Mouse (Mus musculus) cortical plate, adult 2 months (tissue): ENCODE data around the gene Stx6.

Source experiments
- CTCF ChIP-seq: fragments of 200-500 bp; IDR thresholded peaks from 2 replicates; pipeline ENCODE4 v1.5.1; 2011; ENCODE audit warnings: mild to moderate bottlenecking, control low read depth, low read length; ENCODE audit not compliant: insufficient read depth; ENCODE audit errors: extremely low read depth
- POLR2A ChIP-seq: fragments of 200-500 bp; IDR thresholded peaks from 2 replicates; pipeline ENCODE4 v1.6.1; 2011; ENCODE audit warnings: mild to moderate bottlenecking, low read length, control low read depth; ENCODE audit not compliant: insufficient read depth; ENCODE audit errors: extremely low read depth

DNA sequence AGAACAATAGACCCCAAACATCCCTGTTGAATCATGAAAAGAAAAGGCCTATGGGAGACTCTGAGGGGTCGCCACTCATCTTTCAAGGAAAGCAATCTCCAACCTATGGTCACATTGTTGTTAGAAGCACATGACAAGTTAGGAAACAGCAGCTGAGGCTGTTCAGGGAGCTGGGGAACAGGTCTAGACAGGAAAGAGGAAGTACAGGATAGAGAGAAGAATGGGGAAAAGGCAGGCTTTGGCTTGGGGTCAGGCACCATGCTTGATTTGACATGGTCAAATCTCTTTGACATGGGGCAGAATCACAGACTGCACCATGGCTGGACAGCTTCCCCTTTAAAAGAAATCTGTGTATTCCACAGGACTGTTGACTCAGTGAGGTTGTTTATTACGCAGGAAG is 11.3 kb upstream of the Stx6 start:
- no peak for TF ChIP-seq CTCF
- TF ChIP-seq POLR2A = no peak
